Mouse (Mus musculus) left cerebral cortex, adult 11 months (tissue): ENCODE results near the gene Tnfaip1.
A peak's percentile ranks its signal among the peaks of the same experiment; 100 is the strongest.
"Not testable (repeated sequence)": the region's sequence is repeated elsewhere in the genome, so short reads cannot be mapped to it uniquely, and the experiment has no call there.

ENCODE experiments used
- DNase-seq: peaks from one replicate; pipeline ENCODE4 v3.0.0; 2022; ENCODE audit warnings: low spot score

Tnfaip1 gene

GRCm38 (mm10) chr11:78536690-78537084 lies 555 bp upstream of the Tnfaip1 start:
- no peak for DNase-seq

GRCm38 (mm10) chr11:78535376-78536079 lies 604 bp downstream of the Tnfaip1 start:
- DNase-seq: no peak

GRCm38 (mm10) chr11:78534516-78534915 lies 1.6 kb downstream of the Tnfaip1 start:
- no peak for DNase-seq

- DNase-seq: not testable (repeated sequence)
These were observed 4.6 kb downstream of the Tnfaip1 start for GRCm38 (mm10) chr11:78531515-78531914.

- DNase-seq: no peak
These were observed 5.1 kb downstream of the Tnfaip1 start for GRCm38 (mm10) chr11:78531046-78531445.

- DNase-seq: no peak
These were observed 6.1 kb downstream of the Tnfaip1 start for GRCm38 (mm10) chr11:78530001-78530400.

- DNase-seq: no peak
These were observed 7.4 kb downstream of the Tnfaip1 start for GRCm38 (mm10) chr11:78528714-78529113.

GRCm38 (mm10) chr11:78524838-78525237 lies 11.3 kb downstream of the Tnfaip1 start:
- no peak for DNase-seq

- no peak for DNase-seq
These were observed 12.7 kb downstream of the Tnfaip1 start for GRCm38 (mm10) chr11:78523241-78523955.

GRCm38 (mm10) chr11:78522481-78522997 lies 13.6 kb downstream of the Tnfaip1 start:
- DNase-seq: no peak

- DNase-seq: no peak
These were observed 14.3 kb downstream of the Tnfaip1 start for GRCm38 (mm10) chr11:78521880-78522279.

- DNase-seq: no peak
These were observed 17.2 kb downstream of the Tnfaip1 start for GRCm38 (mm10) chr11:78518931-78519330.

- DNase-seq: no peak
These were observed 20.4 kb downstream of the Tnfaip1 start for GRCm38 (mm10) chr11:78515549-78516325.

GRCm38 (mm10) chr11:78513106-78513790 lies 22.9 kb downstream of the Tnfaip1 start:
- no peak for DNase-seq

- DNase-seq: peak; percentile 82
These were observed 23.8 kb downstream of the Tnfaip1 start, which contains the start of the genes Tmem199 and Poldip2 for GRCm38 (mm10) chr11:78512025-78512957. Tmem199 (minus strand) TSS chr11:78512172. Poldip2 (plus strand) TSS chr11:78512193.

- no peak for DNase-seq
These were observed 27.0 kb downstream of the Tnfaip1 start for GRCm38 (mm10) chr11:78509148-78509547.

GRCm38 (mm10) chr11:78505430-78505829 lies 30.7 kb downstream of the Tnfaip1 start:
- no peak for DNase-seq

GRCm38 (mm10) chr11:78502909-78503650 lies 33.1 kb downstream of the Tnfaip1 start, which contains the start of gene Sebox:
Sebox (plus strand) TSS chr11:78503447.
- no peak for DNase-seq

- no peak for DNase-seq
These were observed 34.6 kb downstream of the Tnfaip1 start for GRCm38 (mm10) chr11:78501529-78501928.
